Mouse (Mus musculus) forebrain, embryonic 16.5 days (tissue): ENCODE measurements around the gene Meaf6. TPM values are rescaled to one million over a fixed set of nuclear protein-coding genes. Genes with fewer than 3 reads are reported as not detected.

Source experiments
- ATAC-seq: fragments of 200-750 bp; cut with Nextera tagmentation; 2 replicates; pipeline ENCODE4 v1.8.0; 2017; ENCODE audit warnings: mild to moderate bottlenecking, moderate library complexity
- H3K27ac ChIP-seq: fragments of 300-500 bp; sonication (generic); 2 replicates; pipeline ENCODE4 v1.5.1; 2014; ENCODE audit warnings: low read length, control low read depth
- H3K27me3 ChIP-seq: fragments of 300-500 bp; sonication (generic); replicated peaks from 2 replicates; pipeline ENCODE4 v1.6.1; 2014; ENCODE audit warnings: low read length; ENCODE audit not compliant: control insufficient read depth, insufficient read depth
- H3K36me3 ChIP-seq: fragments of 300-500 bp; sonication (generic); 2 replicates; pipeline ENCODE4 v1.6.1; 2014; ENCODE audit not compliant: control insufficient read depth, insufficient read depth
- H3K4me1 ChIP-seq: fragments of 300-500 bp; sonication (generic); replicated peaks from 2 replicates; pipeline ENCODE4 v1.6.1; 2014; ENCODE audit warnings: low read length; ENCODE audit not compliant: control insufficient read depth, insufficient read depth
- H3K4me2 ChIP-seq: fragments of 300-500 bp; sonication (generic); 2 replicates; pipeline ENCODE4 v1.6.1; 2014; ENCODE audit warnings: mild to moderate bottlenecking, low read length, control low read depth
- H3K4me3 ChIP-seq: fragments of 300-500 bp; sonication (generic); replicated peaks from 2 replicates; pipeline ENCODE4 v1.5.1; 2014; ENCODE audit warnings: mild to moderate bottlenecking, low read length, control low read depth
- H3K9ac ChIP-seq: fragments of 300-500 bp; sonication (generic); replicated peaks from 2 replicates; pipeline ENCODE4 v1.6.1; 2014; ENCODE audit warnings: low read depth, low read length, control low read depth
- H3K9me3 ChIP-seq: fragments of 300-500 bp; sonication (generic); 2 replicates; pipeline ENCODE4 v1.6.1; 2016; ENCODE audit warnings: low read length; ENCODE audit not compliant: control insufficient read depth
- WGBS: fragments of 180-500 bp; shearing (Covaris S2); extraction: QIAGEN DNeasy Blood & Tissue Kit; methylation state at CpG from one replicate; pipeline ENCODE4 v1.1.7; 2014; 5-methylcytosine and 5-hydroxymethylcytosine counted together
- polyA plus RNA-seq: library from polyadenylated mRNA; unstranded; fragments of >200 nt; fragmentation: Nextera tagmentation; extraction: Ambion mirVana; gene quantifications from 2 replicates; pipeline ENCODE4 v1.2.1, GENCODE M21; 2015

Gene Meaf6
- polyA plus RNA-seq, 1 experiment from 2014 or later = 154 TPM

DNA sequence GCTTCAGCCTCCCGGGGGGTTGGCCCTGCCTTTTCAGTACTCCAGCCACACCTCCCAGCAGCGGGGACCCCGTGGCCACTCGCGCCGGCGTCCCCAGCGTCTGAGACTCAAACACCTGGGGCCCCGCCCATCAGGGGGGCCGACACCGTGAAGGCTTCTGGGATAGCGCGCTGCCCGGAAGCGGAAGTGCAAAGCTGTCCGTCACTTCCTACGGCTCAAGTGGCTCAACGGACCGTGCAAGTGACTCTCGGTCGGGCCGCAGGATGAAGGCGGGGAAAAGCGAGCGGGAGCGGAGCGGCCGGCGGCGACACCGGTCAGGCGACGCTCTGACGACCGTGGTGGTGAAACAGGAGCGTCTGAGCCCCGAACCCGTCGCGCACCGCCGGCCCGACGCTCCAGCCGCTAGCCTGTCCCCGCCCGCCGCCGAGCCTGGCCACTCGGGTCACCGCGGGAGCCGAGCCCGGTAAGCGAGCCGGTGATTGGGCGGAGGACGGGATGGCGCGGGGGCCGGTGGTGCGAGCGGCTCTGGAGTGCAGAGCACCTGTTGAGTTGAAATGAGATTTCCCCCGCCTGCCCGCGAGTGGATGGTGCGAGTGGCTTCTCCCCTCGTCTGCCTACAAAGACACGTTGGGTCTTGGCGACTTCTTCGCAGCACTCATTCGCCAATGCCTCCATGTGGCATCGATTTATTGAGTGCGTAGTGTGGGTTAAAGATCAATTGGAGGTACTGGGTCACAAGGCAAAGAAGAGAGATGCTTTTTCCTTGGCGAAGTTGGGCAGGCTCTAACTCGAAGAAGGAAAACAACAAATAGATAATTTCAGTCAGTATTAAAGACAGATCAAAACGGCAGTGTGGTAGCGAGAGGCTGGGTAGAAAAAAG lies 18.2 kb upstream of the Meaf6 start, which contains the start of gene Snip1:
Gene Snip1, plus strand, starts transcription at position 183 of the 881 bp plus-strand sequence.
- peak; percentile 97 for ATAC-seq
- no peaks in the 10 kb centered on the region for H3K9me3 ChIP-seq
- peak within 1 kb of the TSS; percentile 74 for H3K4me3 ChIP-seq
- H3K4me2 ChIP-seq = peak within 1 kb of the TSS; percentile 94
- H3K27me3 ChIP-seq = no peaks in the 10 kb centered on the region
- peaks cover 11% of the 10 kb centered on the region; the same call in 1 of the 2 replicates for H3K36me3 ChIP-seq
- no peak within 1 kb of the TSS for H3K27ac ChIP-seq
- H3K9ac ChIP-seq = peak within 1 kb of the TSS; percentile 72
- WGBS = under 1% methylated on average over 77 of the region's 78 CpGs
- peaks cover 16% of the 10 kb centered on the region for H3K4me1 ChIP-seq

DNA sequence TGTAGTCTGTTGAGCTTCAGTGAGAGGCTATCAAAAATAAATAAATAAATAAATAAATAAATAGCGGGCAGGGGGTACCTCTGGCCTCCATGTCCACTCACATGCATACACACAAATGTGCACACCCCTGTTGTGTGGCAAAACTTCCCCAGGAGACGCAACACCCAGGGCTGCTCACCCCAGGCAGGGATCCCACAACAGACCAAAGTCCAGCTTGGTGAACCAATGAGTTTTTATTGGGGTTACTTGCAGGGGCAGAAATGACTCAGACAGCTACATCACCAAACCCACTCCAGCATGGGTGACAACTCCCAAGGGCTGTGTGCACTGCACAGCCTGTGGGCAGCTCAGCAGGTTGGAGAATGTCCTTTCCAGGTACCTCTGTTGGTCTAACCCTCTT lies 7.2 kb upstream of the Meaf6 start:
- WGBS = 92% methylated on average over 2 of the region's 2 CpGs
- peaks cover 15% of the 10 kb centered on the region for H3K36me3 ChIP-seq
- no peak overlapping the region for H3K4me3 ChIP-seq
- no peaks in the 10 kb centered on the region for H3K9me3 ChIP-seq
- no peak overlapping the region for H3K27ac ChIP-seq
- no peaks in the 10 kb centered on the region for H3K4me1 ChIP-seq
- H3K4me2 ChIP-seq = no peak overlapping the region
- no peak for ATAC-seq
- H3K27me3 ChIP-seq = no peaks in the 10 kb centered on the region
- H3K9ac ChIP-seq = no peak overlapping the region

DNA sequence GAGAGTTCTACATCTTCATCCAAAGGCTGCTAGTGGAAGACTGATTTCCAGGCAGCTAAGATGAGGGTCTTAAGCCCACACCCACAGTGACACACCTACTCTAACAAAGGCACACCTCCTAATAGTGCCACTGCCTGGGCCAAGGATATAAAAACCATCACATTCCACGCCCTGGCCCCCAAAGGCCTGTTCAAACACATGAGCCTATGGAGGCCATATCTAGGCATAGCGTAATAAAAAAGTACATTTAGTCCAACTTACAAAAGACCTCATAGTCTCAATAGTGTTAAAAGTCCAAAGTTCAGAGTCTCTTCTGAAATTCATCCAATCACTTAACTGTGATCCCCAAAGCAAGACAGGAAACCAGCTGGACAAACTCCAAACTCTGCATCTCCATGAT lies 6.2 kb upstream of the Meaf6 start:
- Histone ChIP-seq H3K4me3 (no peak overlapping the region), H3K9ac (no peak overlapping the region), H3K36me3 (peaks cover 6% of the 10 kb centered on the region; the same call in 1 of the 2 replicates), H3K4me2 (no peak overlapping the region), H3K27ac (no peak overlapping the region), H3K4me1 (no peaks in the 10 kb centered on the region; the same call in 1 of the 2 replicates), H3K27me3 (no peaks in the 10 kb centered on the region), H3K9me3 (no peaks in the 10 kb centered on the region)
- no peak for ATAC-seq
- 91% methylated on average over 2 of the region's 2 CpGs for WGBS

DNA sequence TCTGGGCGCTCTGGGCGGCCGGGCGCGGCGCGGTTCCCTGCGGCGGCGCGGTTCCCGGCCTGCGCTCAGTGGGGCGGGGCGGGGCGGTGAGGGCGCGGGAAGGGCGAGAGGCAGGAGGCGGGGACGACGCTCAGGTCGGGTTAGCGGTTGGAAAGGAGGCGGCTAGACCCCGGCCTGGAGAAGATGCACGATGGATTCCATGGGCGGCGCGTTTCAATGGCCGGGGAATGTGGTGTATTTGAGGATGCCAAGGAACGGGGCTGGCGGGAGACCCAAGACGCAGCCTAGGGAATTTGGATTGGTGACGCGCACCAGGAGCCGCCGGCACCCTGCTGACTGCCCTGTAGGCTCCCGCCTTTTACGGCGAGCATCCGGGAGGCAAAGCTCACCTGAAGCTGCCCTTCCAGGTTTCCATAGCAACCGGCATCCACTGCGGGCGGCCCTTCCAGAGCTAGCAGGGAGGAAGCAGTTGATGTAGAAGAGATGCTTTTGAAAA lies 460 bp downstream of the Meaf6 start:
- H3K27me3 ChIP-seq = no peaks in the 10 kb centered on the region
- H3K4me1 ChIP-seq = peaks cover 20% of the 10 kb centered on the region
- ATAC-seq = peak; percentile 92
- H3K27ac ChIP-seq = peak overlapping the region; percentile 99
- H3K4me3 ChIP-seq = peak overlapping the region; percentile 88
- H3K36me3 ChIP-seq = peaks cover 12% of the 10 kb centered on the region
- peak overlapping the region; percentile 62 for H3K4me2 ChIP-seq
- under 1% methylated on average over 43 of the region's 45 CpGs for WGBS
- peak overlapping the region; percentile 94 for H3K9ac ChIP-seq
- H3K9me3 ChIP-seq = no peaks in the 10 kb centered on the region

DNA sequence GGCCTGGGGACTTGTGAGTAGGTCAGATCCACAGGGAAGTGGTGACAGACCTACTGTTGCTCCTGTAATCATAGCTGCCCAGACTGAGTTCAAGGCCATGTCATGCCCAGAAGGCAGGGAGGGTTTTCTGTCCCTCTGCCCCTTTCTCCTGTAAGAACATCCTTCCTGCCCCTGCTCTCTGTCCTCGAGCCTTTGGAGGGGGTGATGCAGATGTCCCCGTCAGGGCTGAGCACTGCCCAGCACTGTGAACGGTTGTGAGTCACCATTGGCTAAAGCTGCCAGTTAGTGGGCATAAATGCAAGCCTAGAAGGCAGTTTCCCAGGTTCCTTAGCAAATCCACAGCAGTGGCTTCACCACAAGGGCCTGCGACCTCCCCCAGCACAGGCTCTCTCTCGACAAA lies 8.1 kb downstream of the Meaf6 start:
- ATAC-seq = no peak
- Histone ChIP-seq H3K27me3 (no peaks in the 10 kb centered on the region), H3K9me3 (no peaks in the 10 kb centered on the region), H3K27ac (no peak overlapping the region), H3K4me1 (no peaks in the 10 kb centered on the region), H3K9ac (no peak overlapping the region), H3K4me2 (no peak overlapping the region), H3K4me3 (no peak overlapping the region), H3K36me3 (peaks cover 23% of the 10 kb centered on the region)
- WGBS = 90% methylated on average over 5 of the region's 5 CpGs

DNA sequence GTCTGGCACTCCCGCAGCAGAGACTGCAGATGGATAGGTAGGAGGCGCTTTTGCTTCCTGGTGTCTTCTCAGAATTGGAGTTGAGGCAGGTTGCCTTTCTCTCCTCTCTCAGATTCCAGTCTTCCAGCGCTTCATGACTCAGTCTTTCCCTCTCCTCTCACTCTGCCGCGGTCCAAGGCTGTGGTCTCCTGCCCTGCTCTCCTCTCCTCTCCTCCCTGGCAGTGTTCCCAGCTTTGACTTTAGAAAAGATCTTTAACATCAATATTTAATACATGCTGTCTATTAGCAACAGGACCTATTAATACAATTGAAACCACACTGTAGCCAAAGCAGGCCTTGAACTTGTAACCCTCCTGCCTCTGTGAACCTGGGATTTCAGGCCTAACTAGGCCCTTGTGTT lies 11.1 kb downstream of the Meaf6 start:
- H3K4me3 ChIP-seq = no peak overlapping the region
- no peak overlapping the region for H3K9ac ChIP-seq
- ATAC-seq = no peak
- no peaks in the 10 kb centered on the region for H3K9me3 ChIP-seq
- peaks cover 9% of the 10 kb centered on the region for H3K36me3 ChIP-seq
- no peaks in the 10 kb centered on the region for H3K27me3 ChIP-seq
- no peak overlapping the region for H3K4me2 ChIP-seq
- peaks cover 3% of the 10 kb centered on the region; the same call in 1 of the 2 replicates for H3K4me1 ChIP-seq
- WGBS = 92% methylated on average over 5 of the region's 5 CpGs
- no peak overlapping the region for H3K27ac ChIP-seq

DNA sequence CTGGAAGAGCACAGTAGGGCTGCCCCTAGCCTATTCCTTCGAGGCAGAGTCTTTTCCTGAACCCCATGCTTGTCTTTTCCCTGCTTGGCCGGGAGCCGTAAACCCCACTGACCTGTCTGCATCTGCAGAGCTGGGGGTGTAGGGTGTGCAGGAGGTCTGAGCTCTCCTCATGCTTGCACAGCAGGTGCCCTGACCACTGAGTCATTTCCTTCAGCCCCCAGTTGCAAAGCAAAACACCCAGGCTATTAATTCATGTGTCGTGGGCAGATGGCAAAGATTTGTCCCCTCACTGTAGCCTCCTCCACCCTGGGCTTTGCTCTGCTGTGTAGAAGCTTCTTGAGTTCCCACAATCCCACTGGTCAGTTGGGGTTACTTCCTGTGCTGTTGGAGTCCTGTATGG lies 12.5 kb downstream of the Meaf6 start:
- H3K4me3 ChIP-seq = no peak overlapping the region
- no peak overlapping the region for H3K27ac ChIP-seq
- H3K4me2 ChIP-seq = no peak overlapping the region
- WGBS = 92% methylated on average over 4 of the region's 4 CpGs
- peaks cover 1% of the 10 kb centered on the region; the same call in 1 of the 2 replicates for H3K36me3 ChIP-seq
- no peak overlapping the region for H3K9ac ChIP-seq
- no peaks in the 10 kb centered on the region for H3K9me3 ChIP-seq
- peaks cover 3% of the 10 kb centered on the region; the same call in 1 of the 2 replicates for H3K4me1 ChIP-seq
- ATAC-seq = no peak
- no peaks in the 10 kb centered on the region for H3K27me3 ChIP-seq

DNA sequence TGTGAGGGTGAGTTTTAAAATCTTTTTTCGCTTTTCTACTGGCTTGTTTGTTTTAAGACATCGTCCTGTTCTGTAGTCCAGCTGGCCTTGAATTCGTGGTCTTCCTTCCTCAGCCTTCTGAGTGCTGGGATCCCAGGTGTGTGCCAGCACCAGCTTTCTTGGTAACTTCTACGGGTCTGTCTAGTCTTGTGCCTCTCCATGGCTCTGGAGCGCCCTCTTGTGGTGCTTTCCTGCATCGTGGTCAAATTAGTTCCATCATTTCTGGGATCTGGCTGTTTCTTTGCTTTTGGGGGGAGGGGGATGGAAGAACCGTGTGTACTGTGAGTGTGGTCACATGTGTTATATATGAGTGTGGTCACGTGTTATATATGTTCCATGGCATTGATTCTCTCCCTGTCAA lies 14.5 kb downstream of the Meaf6 start:
- H3K27ac ChIP-seq = no peak overlapping the region
- peaks cover 3% of the 10 kb centered on the region; the same call in 1 of the 2 replicates for H3K4me1 ChIP-seq
- no peak overlapping the region for H3K4me2 ChIP-seq
- no peak overlapping the region for H3K9ac ChIP-seq
- H3K4me3 ChIP-seq = no peak overlapping the region
- no peaks in the 10 kb centered on the region for H3K9me3 ChIP-seq
- H3K36me3 ChIP-seq = peaks cover 8% of the 10 kb centered on the region
- WGBS = 9% methylated on average over 8 of the region's 8 CpGs
- no peaks in the 10 kb centered on the region for H3K27me3 ChIP-seq
- ATAC-seq = peak; percentile 59; the same call in 1 of the 2 replicates

DNA sequence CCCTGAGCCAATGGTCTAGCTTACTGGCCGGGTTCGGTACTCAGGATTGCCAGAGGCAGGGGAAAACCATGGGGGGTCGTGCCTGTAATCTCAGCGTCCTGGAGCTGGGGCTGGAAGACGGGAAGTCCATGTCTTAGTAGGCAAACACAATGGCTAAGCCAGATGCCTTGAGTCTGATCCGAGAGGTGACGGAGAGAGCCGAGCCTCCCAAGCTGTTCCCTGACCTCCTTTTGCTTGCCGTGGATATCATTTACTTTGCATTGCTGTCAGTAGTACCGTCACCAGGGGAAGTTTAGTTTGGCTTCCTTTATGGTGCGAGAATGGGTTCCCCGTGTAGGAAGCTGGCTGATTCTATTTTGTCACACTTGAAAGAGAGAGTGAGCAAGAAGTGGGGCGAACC lies 16.4 kb downstream of the Meaf6 start:
- no peak overlapping the region for H3K9ac ChIP-seq
- H3K27me3 ChIP-seq = no peaks in the 10 kb centered on the region
- H3K36me3 ChIP-seq = peaks cover 11% of the 10 kb centered on the region
- H3K9me3 ChIP-seq = no peaks in the 10 kb centered on the region
- no peak overlapping the region for H3K4me2 ChIP-seq
- H3K4me3 ChIP-seq = no peak overlapping the region
- ATAC-seq = no peak
- peaks cover 3% of the 10 kb centered on the region; the same call in 1 of the 2 replicates for H3K4me1 ChIP-seq
- no peak overlapping the region for H3K27ac ChIP-seq
- 69% methylated on average over 13 of the region's 13 CpGs for WGBS
